Mouse (Mus musculus) spleen, postnatal 0 days (tissue): ENCODE results near the gene Hormad2. TPM values are rescaled to one million over a fixed set of nuclear protein-coding genes. Genes with fewer than 3 reads are reported as not detected.

Source experiments
- polyA plus RNA-seq: library from polyadenylated mRNA; unstranded; fragments of >200 nt; fragmentation: Nextera tagmentation; extraction: Ambion mirVana; gene quantifications from 2 replicates; pipeline ENCODE4 v1.2.1, GENCODE M21; 2015

Hormad2 gene
- 0.56 and 1.0 TPM in 2 replicates for polyA plus RNA-seq

DNA sequence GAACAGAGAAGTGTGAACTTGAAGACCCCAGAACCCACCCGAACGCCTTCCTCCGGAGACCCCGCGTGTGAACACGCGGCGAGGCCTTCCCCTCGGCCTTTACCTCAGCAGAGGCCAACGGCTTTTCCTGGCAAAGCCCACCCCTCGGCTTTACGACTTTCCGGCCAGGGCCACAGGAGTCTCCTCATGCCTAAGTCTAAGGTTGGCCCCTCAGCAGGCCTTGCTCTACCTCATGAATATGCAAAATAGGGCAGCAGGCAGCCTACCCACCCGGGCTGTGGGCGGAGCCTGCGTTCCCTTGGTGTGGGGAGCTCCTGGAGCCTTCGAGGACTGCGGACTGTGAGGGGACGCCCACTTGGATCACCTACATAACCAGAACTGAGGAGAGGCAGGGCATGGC lies at the start of gene Hormad2:
Gene Hormad2 (minus strand): TSS at position 128 of the 400 bp plus-strand sequence.

Other genes with a start within 250 kb of the Hormad2 start
- gene Castor1, start 222.9 kb downstream of the Hormad2 start, polyA plus RNA-seq, result 3.7 and 5.0 TPM in 2 replicates
- gene Osm, start 204.7 kb downstream of the Hormad2 start, polyA plus RNA-seq, result 2.7 and 3.3 TPM in 2 replicates
- 0.20 and 0.27 TPM in 2 replicates for gene Lif, start 183.5 kb downstream of the Hormad2 start, polyA plus RNA-seq
- 22.7 and 25.1 TPM in 2 replicates for gene Mtmr3, start 153.8 kb upstream of the Hormad2 start, polyA plus RNA-seq
- not detected in 2 replicates for gene Gm11032, start 179.0 kb upstream of the Hormad2 start, polyA plus RNA-seq
- gene Ascc2, start 196.6 kb upstream of the Hormad2 start, polyA plus RNA-seq, result 14.8 and 15.3 TPM in 2 replicates